Mouse (Mus musculus) forebrain, embryonic 11.5 days (tissue): ENCODE results near the gene Rraga. TPM values are rescaled to one million over a fixed set of nuclear protein-coding genes. Genes with fewer than 3 reads are reported as not detected.
"Not testable (repeated sequence)": the region's sequence is repeated elsewhere in the genome, so short reads cannot be mapped to it uniquely, and the experiment has no call there.

Source experiments
- ATAC-seq: fragments of 200-750 bp; cut with Nextera tagmentation; replicated peaks from 2 replicates; pipeline ENCODE4 v1.8.0; 2017; ENCODE audit warnings: moderate TSS enrichment; ENCODE audit not compliant: low FRiP score
- DNase-seq: peaks from one replicate; pipeline ENCODE4 v3.0.0-alpha.2; 2017; ENCODE audit warnings: low spot score
- H3K27ac ChIP-seq: fragments of 300-500 bp; sonication (generic); 2 replicates; pipeline ENCODE4 v1.5.1; 2014; ENCODE audit warnings: low read depth, low read length
- H3K27me3 ChIP-seq: fragments of 300-500 bp; sonication (generic); 2 replicates; pipeline ENCODE4 v1.6.1; 2014; ENCODE audit warnings: mild to moderate bottlenecking, low read length, mixed read lengths; ENCODE audit not compliant: control insufficient read depth, insufficient read depth
- H3K36me3 ChIP-seq: fragments of 300-500 bp; sonication (generic); 2 replicates; pipeline ENCODE4 v1.6.1; 2014; ENCODE audit warnings: mild to moderate bottlenecking, low read length, moderate library complexity, mixed read lengths; ENCODE audit not compliant: control insufficient read depth, insufficient read depth
- H3K4me1 ChIP-seq: fragments of 300-500 bp; sonication (generic); replicated peaks from 2 replicates; pipeline ENCODE4 v1.6.1; 2014; ENCODE audit warnings: low read length, mixed read lengths; ENCODE audit not compliant: control insufficient read depth, insufficient read depth
- H3K4me2 ChIP-seq: fragments of 300-500 bp; sonication (generic); 2 replicates; pipeline ENCODE4 v1.6.1; 2014; ENCODE audit warnings: low read depth, mild to moderate bottlenecking, low read length, moderate library complexity, mixed read lengths; ENCODE audit not compliant: severe bottlenecking
- H3K4me3 ChIP-seq: fragments of 300-500 bp; sonication (generic); 2 replicates; pipeline ENCODE4 v1.5.1; 2014; ENCODE audit warnings: low read depth, low read length
- H3K9ac ChIP-seq: fragments of 300-500 bp; sonication (generic); 2 replicates; pipeline ENCODE4 v1.6.1; 2014; ENCODE audit warnings: low read length
- H3K9me3 ChIP-seq: fragments of 300-500 bp; sonication (generic); 2 replicates; pipeline ENCODE4 v1.6.1; 2016; ENCODE audit warnings: low read length, mixed read lengths; ENCODE audit not compliant: control insufficient read depth
- WGBS: fragments of 180-500 bp; shearing (Covaris S2); extraction: QIAGEN DNeasy Blood & Tissue Kit; methylation state at CpG from one replicate; pipeline ENCODE4 v1.1.7; 2014; 5-methylcytosine and 5-hydroxymethylcytosine counted together
- polyA plus RNA-seq: library from polyadenylated mRNA; unstranded; fragments of >200 nt; fragmentation: Nextera tagmentation; extraction: Ambion mirVana; gene quantifications from 2 replicates; pipeline ENCODE4 v1.2.1, GENCODE M21; 2014

The Rraga gene
- polyA plus RNA-seq, 1 experiment from 2014 or later = 113 TPM

DNA sequence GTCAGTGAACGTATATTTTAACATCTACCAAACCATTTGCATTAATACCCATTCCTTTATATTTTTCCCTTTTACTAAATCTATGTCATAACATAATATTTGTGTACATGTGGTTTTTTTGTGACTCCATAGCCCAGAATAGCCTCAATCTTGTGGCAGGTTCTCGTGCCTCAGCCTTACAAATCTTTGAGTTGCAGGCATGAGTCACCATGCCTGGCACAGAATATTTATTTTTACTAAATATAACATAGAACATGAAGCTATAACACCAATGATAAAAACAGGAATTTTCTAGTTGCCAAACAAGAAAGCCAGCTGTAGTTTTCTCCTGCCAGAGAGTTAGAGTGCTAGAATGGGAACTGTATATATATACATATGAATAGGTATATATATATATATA is 45.0 kb downstream of the Rraga start:
- H3K27me3 ChIP-seq = no peaks in the 10 kb centered on the region
- no peak overlapping the region for H3K4me3 ChIP-seq
- ATAC-seq (no peak), DNase-seq (no peak)
- H3K36me3 ChIP-seq = no peaks in the 10 kb centered on the region
- 69% methylated on average over 2 of the region's 2 CpGs for WGBS
- H3K4me1 ChIP-seq = no peaks in the 10 kb centered on the region
- no peak overlapping the region for H3K27ac ChIP-seq
- no peak overlapping the region for H3K4me2 ChIP-seq
- no peaks in the 10 kb centered on the region for H3K9me3 ChIP-seq
- H3K9ac ChIP-seq = no peak overlapping the region

DNA sequence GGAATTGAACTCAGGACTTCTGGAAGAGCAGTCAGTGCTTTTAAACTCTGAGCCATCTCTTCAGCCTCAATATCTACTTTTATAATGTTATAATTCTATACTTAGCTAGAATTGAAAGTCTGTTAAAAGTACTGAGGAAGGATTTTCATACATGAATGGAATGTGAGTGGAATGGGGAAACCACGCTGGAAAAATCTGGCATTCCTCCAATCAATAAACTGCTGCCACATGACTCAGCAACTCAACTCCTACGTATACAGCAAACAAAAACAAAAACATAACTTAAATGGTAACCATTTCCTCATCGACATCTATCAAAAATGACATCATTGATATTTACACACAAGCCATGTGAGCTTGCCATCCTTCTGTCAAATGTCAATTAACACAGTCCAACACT is 46.6 kb downstream of the Rraga start:
- ATAC-seq (no peak), DNase-seq (no peak)
- Histone ChIP-seq H3K9me3 (no peaks in the 10 kb centered on the region), H3K4me2 (no peak overlapping the region), H3K36me3 (no peaks in the 10 kb centered on the region), H3K9ac (no peak overlapping the region), H3K27ac (no peak overlapping the region), H3K27me3 (no peaks in the 10 kb centered on the region), H3K4me1 (no peaks in the 10 kb centered on the region), H3K4me3 (no peak overlapping the region)
- WGBS = 83% methylated on average over 3 of the region's 3 CpGs

GRCm38 (mm10) chr4:86622532-86622931 is 47.1 kb downstream of the Rraga start:
- WGBS = 95% methylated on average over 1 of the region's 1 CpGs

GRCm38 (mm10) chr4:86625463-86625862 is 50.0 kb downstream of the Rraga start:
- ATAC-seq = no peak
- Histone ChIP-seq H3K4me2 (no peak overlapping the region), H3K4me1 (no peaks in the 10 kb centered on the region), H3K27ac (no peak overlapping the region), H3K36me3 (no peaks in the 10 kb centered on the region), H3K27me3 (no peaks in the 10 kb centered on the region), H3K4me3 (no peak overlapping the region), H3K9ac (no peak overlapping the region), H3K9me3 (no peaks in the 10 kb centered on the region)
- DNase-seq = no peak
- WGBS = 90% methylated on average over 5 of the region's 5 CpGs

More at GRCm38 (mm10) chr4:86622532-86622931, 47.1 kb downstream of the Rraga start:
- not testable (repeated sequence) for H3K4me2 ChIP-seq, H3K4me1 ChIP-seq, H3K9ac ChIP-seq, H3K27me3 ChIP-seq, DNase-seq, H3K4me3 ChIP-seq, H3K36me3 ChIP-seq, H3K9me3 ChIP-seq, H3K27ac ChIP-seq, ATAC-seq

DNA sequence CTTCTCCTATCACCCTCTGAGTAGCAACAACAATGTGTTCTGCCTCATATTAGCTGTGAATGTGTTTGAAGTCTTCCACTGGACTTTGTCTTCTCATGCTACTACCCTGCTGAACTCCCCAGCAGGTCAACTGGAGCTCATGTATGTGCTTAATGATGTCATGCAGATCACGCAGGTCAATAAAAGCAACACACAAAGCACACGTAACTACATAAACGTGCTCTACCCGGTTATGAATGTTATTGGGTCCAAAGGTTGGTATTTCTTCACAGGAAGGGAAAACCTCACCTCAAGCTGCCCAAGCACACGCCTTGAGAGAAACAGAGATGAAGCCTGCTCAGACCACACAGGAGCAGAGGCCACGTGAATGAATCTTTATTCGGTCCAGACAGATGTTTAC is 51.0 kb downstream of the Rraga start:
- H3K4me2 ChIP-seq, H3K36me3 ChIP-seq, DNase-seq, H3K9me3 ChIP-seq, H3K27ac ChIP-seq, ATAC-seq, H3K9ac ChIP-seq, H3K27me3 ChIP-seq, H3K4me3 ChIP-seq, H3K4me1 ChIP-seq: not testable (repeated sequence)
- 92% methylated on average over 7 of the region's 7 CpGs for WGBS

Other genes starting within 250 kb of the Rraga start
- gene Saxo1, start 17.3 kb upstream of the Rraga start, polyA plus RNA-seq = not detected in 2 replicates
- 30.6 and 32.9 TPM in 2 replicates for gene Haus6, start 36.4 kb downstream of the Rraga start, polyA plus RNA-seq
- gene Plin2, start 94.4 kb downstream of the Rraga start, polyA plus RNA-seq = 60.5 and 66.9 TPM in 2 replicates
- gene Dennd4c, start 172.9 kb downstream of the Rraga start, polyA plus RNA-seq = 5.8 and 8.2 TPM in 2 replicates